ENCODE assay signal across 19 mouse cellular contexts in genomic region chr17:7025257-7025656, GRCm38 (mm10). TPM values are rescaled to one million over a fixed set of nuclear protein-coding genes. Genes with fewer than 3 reads are reported as not detected.
DNase-seq lines count a peak whose midpoint lies in the region; ATAC-seq and TF ChIP-seq lines count a peak whose summit lies in the region.
"Not testable (repeated sequence)": the region's sequence is repeated elsewhere in the genome, so short reads cannot be mapped to it uniquely, and the experiment has no call there.
"Had no signal": no experiment of that assay in that cellular context is flagged by ENCODE, and none has a peak within 500 bp of the region (broad histone marks: within the 10 kb centered on the region; RNA-seq: fewer than 3 reads in every experiment).

Gene Gm1604a (plus strand): TSS chr17:7025568.

- H3K27me3 ChIP-seq in forebrain, embryonic 15.5 days; hindbrain, embryonic 11.5 days (ENCODE audit: control insufficient read depth, insufficient read depth, low read length); kidney, embryonic 15.5 days; limb, embryonic 11.5 days (ENCODE audit: control insufficient read depth, insufficient read depth, low read length); midbrain, postnatal 0 days (ENCODE audit: insufficient read depth, low read length): not testable (repeated sequence)

- TF ChIP-seq CTCF in cortical plate, adult 2 months (IDR thresholded peaks at IDR 0.05; ENCODE audit: extremely low read depth, insufficient read depth, low read length); midbrain, postnatal 0 days (IDR thresholded peaks at IDR 0.05): not testable (repeated sequence)

- not testable (repeated sequence) for DNase-seq in hindbrain, embryonic 11.5 days (ENCODE audit: low spot score); limb, embryonic 11.5 days (ENCODE audit: low spot score); midbrain, postnatal 0 days (ENCODE audit: low spot score)
- peak; percentile 19 for DNase-seq in left cerebral cortex, adult 11 months (ENCODE audit: low spot score)
- peak; percentile 68 to 75 for DNase-seq in right cerebral cortex, postnatal 10 days (ENCODE audit: low spot score in 2 of 2)

- not testable (repeated sequence) for H3K9me3 ChIP-seq in forebrain, embryonic 15.5 days; hindbrain, embryonic 11.5 days (ENCODE audit: control insufficient read depth, low read length); kidney, embryonic 15.5 days (replicated peaks); limb, embryonic 11.5 days (ENCODE audit: control insufficient read depth, low read length); midbrain, postnatal 0 days (ENCODE audit: low read length)

- not testable (repeated sequence) for H3K4me1 ChIP-seq in cortical plate, adult 2 months (ENCODE audit: control insufficient read depth, insufficient read depth, low read length); forebrain, embryonic 15.5 days; hindbrain, embryonic 11.5 days (replicated peaks; ENCODE audit: control insufficient read depth, insufficient read depth, low read length); kidney, embryonic 15.5 days; limb, embryonic 11.5 days (ENCODE audit: control insufficient read depth, insufficient read depth, low read length); midbrain, postnatal 0 days (ENCODE audit: insufficient read depth, low read length)

- H3K4me2 ChIP-seq in forebrain, embryonic 15.5 days (replicated peaks) = 0 out of 2 replicates have a peak within 1 kb of the TSS, but pooled peaks have one; percentile 17
- not testable (repeated sequence) for H3K4me2 ChIP-seq in hindbrain, embryonic 11.5 days (replicated peaks; ENCODE audit: low read depth, low read length); kidney, embryonic 15.5 days; limb, embryonic 11.5 days (ENCODE audit: low read depth, severe bottlenecking); midbrain, postnatal 0 days (ENCODE audit: low read depth, low read length, poor library complexity, severe bottlenecking)

- H3K9ac ChIP-seq in forebrain, embryonic 15.5 days (replicated peaks); hindbrain, embryonic 11.5 days (ENCODE audit: low read depth, low read length); kidney, embryonic 15.5 days; limb, embryonic 11.5 days (ENCODE audit: low read length); midbrain, postnatal 0 days (replicated peaks; ENCODE audit: low read length, poor library complexity, severe bottlenecking): not testable (repeated sequence)

- not testable (repeated sequence) for H3K27ac ChIP-seq in cortical plate, adult 2 months (ENCODE audit: insufficient read depth, low read length); forebrain, embryonic 15.5 days (replicated peaks); hindbrain, embryonic 11.5 days (ENCODE audit: low read depth, low read length); kidney, embryonic 15.5 days; limb, embryonic 11.5 days (replicated peaks; ENCODE audit: low read depth, low read length); midbrain, postnatal 0 days (ENCODE audit: low read depth, low read length)

- not testable (repeated sequence) for TF ChIP-seq POLR2A in cortical plate, adult 2 months (IDR thresholded peaks at IDR 0.05; ENCODE audit: extremely low read depth, insufficient read depth, low read length)

- ATAC-seq in forebrain, embryonic 15.5 days (replicated peaks) = peak; percentile 89
- ATAC-seq in hindbrain, embryonic 11.5 days (ENCODE audit: low FRiP score) = peak; percentile 82
- ATAC-seq in kidney, embryonic 15.5 days (replicated peaks; ENCODE audit: low FRiP score) = peak; percentile 59; the same call in 1 of the 2 replicates
- peak; percentile 51; the same call in 1 of the 2 replicates for ATAC-seq in limb, embryonic 11.5 days (ENCODE audit: insufficient number of reproducible peaks, low FRiP score, low TSS enrichment, low read depth)
- ATAC-seq in midbrain, postnatal 0 days (ENCODE audit: low FRiP score) = peak; percentile 69

- H3K36me3 ChIP-seq in forebrain, embryonic 15.5 days; hindbrain, embryonic 11.5 days (ENCODE audit: control insufficient read depth, insufficient read depth, low read length); kidney, embryonic 15.5 days; limb, embryonic 11.5 days (ENCODE audit: control insufficient read depth, insufficient read depth, low read length); midbrain, postnatal 0 days (ENCODE audit: insufficient read depth, low read length): not testable (repeated sequence)

- peak within 1 kb of the TSS; percentile 37; the same call in 1 of the 2 replicates for H3K4me3 ChIP-seq in cortical plate, adult 2 months (ENCODE audit: insufficient read depth, low read length)
- not testable (repeated sequence) for H3K4me3 ChIP-seq in forebrain, embryonic 15.5 days; hindbrain, embryonic 11.5 days (ENCODE audit: low read depth, low read length); kidney, embryonic 15.5 days (replicated peaks); limb, embryonic 11.5 days (ENCODE audit: low read depth, low read length); midbrain, postnatal 0 days (ENCODE audit: low read depth, low read length)

- WGBS in forebrain, embryonic 15.5 days = 7% methylated on average over 5 of the region's 14 CpGs
- WGBS in hindbrain, embryonic 11.5 days = 16% methylated on average over 6 of the region's 14 CpGs
- 26% methylated on average over 3 of the region's 14 CpGs for WGBS in kidney, embryonic 15.5 days
- WGBS in limb, embryonic 11.5 days = 10% methylated on average over 6 of the region's 14 CpGs
- WGBS in midbrain, postnatal 0 days = 2% methylated on average over 6 of the region's 14 CpGs

RNA-seq across cellular contexts. Expression of gene Gm1604a, which starts in this region (rescaled TPM):
- 1.7 TPM in 1 of 2 replicates, not detected in the other for polyA plus RNA-seq in cortical plate, adult 2 months (2012; rRNA removed)
- not detected in 2 replicates for polyA plus RNA-seq in forebrain, embryonic 15.5 days (2015; fragmentation: Nextera tagmentation; extraction: Ambion mirVana)
- not detected in 2 replicates for polyA plus RNA-seq in hindbrain, embryonic 11.5 days (2014; fragmentation: Nextera tagmentation; extraction: Ambion mirVana)
- polyA plus RNA-seq in kidney, embryonic 15.5 days (2015; fragmentation: Nextera tagmentation; extraction: Ambion mirVana) = 0.32 TPM in 1 of 2 replicates, not detected in the other
- polyA plus RNA-seq in limb, embryonic 11.5 days (2014; fragmentation: Nextera tagmentation; extraction: Ambion mirVana) = not detected in 2 replicates
- not detected in 2 replicates for total RNA-seq in midbrain, postnatal 0 days (2014; rRNA removed)
- polyA plus RNA-seq in midbrain, postnatal 0 days (2015; fragmentation: Nextera tagmentation; extraction: Ambion mirVana) = 0.43 and 0.56 TPM in 2 replicates
- total RNA-seq: adrenal gland, postnatal 36 days; gastrocnemius, postnatal 36 days; heart, postnatal 25 days had no signal
- polyA plus RNA-seq: embryonic facial prominence, embryonic 10.5 days; forebrain, embryonic 10.5 days; heart, embryonic 11.5 days; intestine, embryonic 16.5 days; limb, embryonic 10.5 days; Patski; spleen, adult 2 months; stomach, embryonic 16.5 days had no signal

Comparison
In these comparisons a context has a peak if more than half of its experiments do, and no peak if none do; other contexts are left out.
1. Peak in ATAC-seq and H3K4me2 ChIP-seq in forebrain, embryonic 15.5 days; RNA of the gene not detected or under 1 TPM.
2. Peak in ATAC-seq in hindbrain, embryonic 11.5 days; RNA of the gene not detected or under 1 TPM.
3. Peak in ATAC-seq in kidney, embryonic 15.5 days; RNA of the gene not detected or under 1 TPM.
4. Peak in ATAC-seq in limb, embryonic 11.5 days; RNA of the gene not detected or under 1 TPM.
5. Peak in ATAC-seq in midbrain, postnatal 0 days; RNA of the gene not detected or under 1 TPM.